In genomic region chr2:35558826-35559550, GRCm38 (mm10) we compare ENCODE assay signal across 9 mouse cellular contexts. TPM values are rescaled to one million over a fixed set of nuclear protein-coding genes. Genes with fewer than 3 reads are reported as not detected.
A peak's percentile ranks its signal among the peaks of the same experiment; 100 is the strongest.
DNase-seq lines count a peak whose midpoint lies in the region; ATAC-seq and TF ChIP-seq lines count a peak whose summit lies in the region.
"Had no signal": no experiment of that assay in that cellular context is flagged by ENCODE, and none has a peak within 500 bp of the region (broad histone marks: within the 10 kb centered on the region; RNA-seq: fewer than 3 reads in every experiment).

No protein-coding gene starts in this region.

- H3K9ac ChIP-seq in neural tube, embryonic 15.5 days (replicated peaks) = 0 out of 2 replicates have a peak overlapping the region, but pooled peaks have one; percentile 8

- DNase-seq in adrenal gland, postnatal 10 days = peak; percentile 15
- DNase-seq in adrenal gland, adult 8-10 months = no peak
- DNase-seq in left cerebral cortex, adult 2 months (ENCODE audit: extremely low spot score in 1 of 2, low spot score in 2 of 2) = no peak
- DNase-seq in left cerebral cortex, adult 9 months (ENCODE audit: low spot score in 2 of 2) = no peak
- DNase-seq in ovary, adult 18-20 months (ENCODE audit: low spot score) = no peak
- DNase-seq in urinary bladder, postnatal 14 days (ENCODE audit: low spot score) = no peak

- peaks cover 9% of the 10 kb centered on the region for H3K4me1 ChIP-seq in embryonic fibroblast, embryonic 13.5 days (ENCODE audit: control insufficient read depth, insufficient read depth, low read length)
- peaks cover 31% of the 10 kb centered on the region for H3K4me1 ChIP-seq in neural tube, embryonic 15.5 days

- no peak for ATAC-seq in neural tube, embryonic 15.5 days (ENCODE audit: low FRiP score)

- peak overlapping the region; percentile 94 for H3K27ac ChIP-seq in left cerebral cortex, adult 2 months
- peak overlapping the region; percentile 67 for H3K27ac ChIP-seq in embryonic fibroblast, embryonic 13.5 days (ENCODE audit: insufficient read depth, low read length)
- H3K27ac ChIP-seq in neural tube, embryonic 15.5 days (replicated peaks) = peak overlapping the region; percentile 63
- H3K27ac ChIP-seq: macrophage had no signal

- no peaks in the 10 kb centered on the region for H3K9me3 ChIP-seq in neural tube, embryonic 15.5 days (replicated peaks)

- TF ChIP-seq POLR2A in embryonic fibroblast, embryonic 13.5 days (IDR thresholded peaks at IDR 0.05; ENCODE audit: low read depth, low read length) = peak; percentile 37; the same call in 1 of the 2 replicates

- 59% methylated on average over 4 of the region's 4 CpGs for WGBS in neural tube, embryonic 15.5 days

- intact Hi-C loops in left cerebral cortex, adult 2 months (cut with DNase I) = loop anchor here (2.0 to 5.0 kb wide), 5 partner anchors 50 to 210 kb away; no protein-coding TSS in a partner anchor

- H3K27me3 ChIP-seq in neural tube, embryonic 15.5 days (replicated peaks) = 0 out of 2 replicates have a peak, but pooled peaks cover 3% of the 10 kb centered on the region

- peak overlapping the region; percentile 35 for H3K4me2 ChIP-seq in neural tube, embryonic 15.5 days

- H3K4me3 ChIP-seq in left cerebral cortex, adult 2 months = peak overlapping the region; percentile 55
- H3K4me3 ChIP-seq in embryonic fibroblast, embryonic 13.5 days (ENCODE audit: insufficient read depth, low read length) = peak overlapping the region; percentile 42
- H3K4me3 ChIP-seq in neural tube, embryonic 15.5 days (replicated peaks) = no peak overlapping the region

- no peaks in the 10 kb centered on the region for H3K36me3 ChIP-seq in neural tube, embryonic 15.5 days

- no peak for TF ChIP-seq CTCF in left cerebral cortex, adult 2 months (IDR thresholded peaks at IDR 0.05)
- no peak for TF ChIP-seq CTCF in embryonic fibroblast, embryonic 13.5 days (IDR thresholded peaks at IDR 0.05; ENCODE audit: borderline replicate concordance, insufficient read depth, low read length)

RNA-seq across cellular contexts. Expression of gene Dab2ip, which starts 0.9 kb away (rescaled TPM):
- 10 to 100 TPM; 55.2 to 69.6 TPM for total RNA-seq in adrenal gland, postnatal 10 days (2021)
- total RNA-seq in adrenal gland, adult 8-10 months (2022) = 10 to 100 TPM; 84.5 to 95.8 (median 90.0) TPM
- 100 to 1,000 TPM; 144 to 152 TPM for total RNA-seq in left cerebral cortex, adult 2 months (2021)
- polyA plus RNA-seq in embryonic fibroblast, embryonic 13.5 days (2011; ENCODE audit: insufficient read length, low read depth, missing spikeins) = 29.7 and 38.7 TPM in 2 replicates
- 51.5 and 62.4 TPM in 2 replicates for polyA plus RNA-seq in neural tube, embryonic 15.5 days (2015; fragmentation: Nextera tagmentation; extraction: Ambion mirVana)
